Mouse (Mus musculus): Measurements from ENCODE around the gene Oas1f. TPM values are rescaled to one million over a fixed set of nuclear protein-coding genes. Genes with fewer than 3 reads are reported as not detected.
"Not testable (repeated sequence)": the region's sequence is repeated elsewhere in the genome, so short reads cannot be mapped to it uniquely, and the experiment has no call there.

Oas1f gene
- total RNA-seq, 2 experiments from 2014 or later, result not detected

DNA sequence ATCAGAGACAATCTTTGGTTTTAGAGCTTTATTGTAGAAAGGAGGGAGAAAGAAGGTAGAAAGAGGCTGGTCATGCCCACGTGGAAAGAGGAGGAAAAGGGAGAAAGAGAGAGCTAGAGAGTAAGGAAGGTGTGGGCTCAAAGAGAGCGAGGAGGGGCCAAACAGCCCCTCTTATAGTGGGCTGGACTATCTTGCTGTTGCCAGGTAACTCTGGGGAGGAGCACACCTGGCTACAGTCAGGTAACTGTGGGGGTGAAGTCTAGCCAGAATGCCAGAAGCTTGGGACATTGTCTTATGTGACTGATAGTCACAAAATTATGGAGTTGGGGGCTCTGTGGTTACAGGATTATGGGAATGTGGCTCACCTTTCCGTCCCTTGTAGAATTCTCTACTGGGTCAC is 22.9 kb downstream of the Oas1f start:
- intact Hi-C loops (cut with DNase I), result no loop called here
- no peak for DNase-seq

DNA sequence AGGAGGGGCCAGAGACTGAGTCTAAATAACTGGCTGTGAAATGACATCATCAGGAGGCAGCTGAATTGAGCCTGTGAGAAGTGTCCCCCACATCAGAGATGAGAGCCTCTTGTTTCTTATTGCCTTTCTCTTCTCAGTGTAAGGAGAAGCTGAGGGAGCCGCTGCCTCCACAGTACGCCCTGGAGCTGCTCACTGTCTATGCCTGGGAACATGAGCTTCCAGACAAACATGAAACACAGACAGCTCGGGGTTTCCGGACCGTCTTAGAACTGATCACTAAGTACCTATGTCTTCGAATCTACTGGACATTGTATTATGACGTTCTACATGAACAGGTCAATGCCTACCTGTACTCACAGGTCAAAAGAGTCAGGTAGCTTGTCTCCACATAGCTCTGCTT is 23.6 kb downstream of the Oas1f start:
- DNase-seq, result no peak
- intact Hi-C loops (cut with DNase I), result no loop called here

DNA sequence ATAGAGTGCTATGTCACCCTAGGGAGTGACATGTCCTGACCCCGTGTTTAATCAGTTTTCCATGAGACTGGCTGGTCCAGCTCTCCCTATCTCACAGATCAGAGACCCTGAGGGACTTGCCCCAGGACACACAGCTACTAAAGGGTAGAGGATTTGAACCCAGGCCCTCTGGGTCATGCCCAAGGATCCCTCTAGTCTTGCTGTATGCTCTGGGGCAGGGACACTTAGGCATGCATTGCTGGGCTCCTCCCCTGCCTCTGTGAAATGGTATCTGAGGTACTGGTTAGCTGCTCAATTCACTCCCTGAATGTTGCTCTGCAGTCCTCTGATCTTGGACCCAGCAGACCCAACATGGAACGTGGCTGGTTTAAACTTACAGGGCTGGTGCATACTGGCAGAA is 24.3 kb downstream of the Oas1f start:
- no peak for DNase-seq
- intact Hi-C loops (cut with DNase I), result no loop called here

DNA sequence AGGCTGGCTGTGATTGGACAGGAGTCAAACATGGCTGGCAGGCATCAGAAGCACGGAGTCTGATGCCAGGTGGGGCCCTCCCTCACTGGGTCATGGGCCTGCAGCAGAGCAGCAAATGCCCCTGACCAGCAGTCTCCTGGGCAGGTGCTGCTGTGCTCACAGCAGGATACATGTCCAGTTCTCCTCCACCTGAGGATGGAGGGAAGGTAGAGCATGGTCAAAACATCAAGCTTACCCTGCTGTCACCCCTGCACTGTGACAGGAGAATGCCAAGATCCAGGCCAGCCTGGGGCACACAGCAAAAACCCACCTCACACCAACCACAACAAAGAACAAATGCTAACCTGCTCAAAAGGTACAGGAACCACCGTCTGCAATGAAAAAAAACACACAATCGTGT is 29.7 kb downstream of the Oas1f start:
- intact Hi-C loops (cut with DNase I); DNase-seq: not testable (repeated sequence)

DNA sequence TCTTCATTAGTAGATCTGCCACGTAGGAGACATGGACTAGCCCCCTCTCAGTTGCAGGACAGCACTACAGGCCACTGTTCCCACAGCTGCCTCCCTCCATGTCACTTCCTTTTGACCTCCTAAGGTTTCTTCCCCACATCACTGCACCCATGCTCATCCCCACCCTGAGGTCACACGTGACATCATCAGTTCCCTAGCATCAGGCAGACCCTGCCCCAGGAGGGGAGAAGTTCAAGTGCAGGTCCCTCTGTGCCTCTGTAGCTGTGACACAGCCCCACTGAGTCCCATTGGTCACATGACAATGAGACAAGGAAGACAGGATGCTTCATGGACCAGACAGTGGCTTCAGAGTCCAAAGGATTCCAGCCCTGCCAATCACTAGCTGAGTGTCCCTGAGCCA is 30.2 kb downstream of the Oas1f start:
- not testable (repeated sequence) for DNase-seq

DNA sequence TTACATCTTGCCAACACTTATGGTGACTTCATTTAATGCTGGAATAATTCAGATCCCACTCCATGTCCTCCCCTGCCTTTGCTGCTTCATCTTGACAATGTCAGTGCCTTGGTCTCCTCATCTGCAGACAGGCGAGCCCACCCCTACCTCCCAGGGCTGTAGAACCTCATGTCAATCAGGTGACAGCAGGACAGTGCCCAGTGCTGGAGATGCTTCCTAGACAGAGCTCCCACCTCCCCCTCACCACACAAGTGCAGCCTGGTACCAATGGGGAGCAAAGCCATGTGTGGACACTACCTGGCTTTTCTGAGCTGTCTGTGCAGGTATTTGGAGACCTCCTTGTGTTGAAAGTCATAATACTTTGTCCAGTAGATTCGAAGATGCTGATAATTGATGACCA is 31.6 kb downstream of the Oas1f start:
- not testable (repeated sequence) for DNase-seq
- intact Hi-C loops (cut with DNase I), result loop anchor here (1.0 kb wide), 1 partner anchor 19 kb away; no protein-coding TSS in a partner anchor

More for the DNA sequence above, 30.2 kb downstream of the Oas1f start:
- intact Hi-C loops (cut with DNase I), result not testable (repeated sequence)

DNA sequence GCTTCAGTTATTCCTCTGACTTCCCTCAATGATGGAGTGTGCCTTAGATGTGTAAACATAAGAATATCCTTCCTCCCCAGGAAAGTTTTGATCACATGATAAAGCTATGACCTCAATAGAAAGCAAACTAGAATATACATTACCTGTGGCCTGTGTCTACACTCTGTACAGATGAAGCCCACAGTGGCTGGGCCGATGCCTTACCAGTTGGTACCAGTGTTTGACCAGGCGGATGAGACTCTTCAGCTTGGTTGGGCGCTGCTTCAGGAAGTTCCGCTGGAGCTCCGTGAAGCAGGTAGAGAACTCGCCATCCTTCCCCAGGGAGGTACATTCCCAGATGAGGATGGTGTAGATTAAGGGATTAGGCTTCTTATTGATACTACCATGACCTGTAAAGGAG is 34.5 kb downstream of the Oas1f start:
- intact Hi-C loops (cut with DNase I); DNase-seq: not testable (repeated sequence)

DNA sequence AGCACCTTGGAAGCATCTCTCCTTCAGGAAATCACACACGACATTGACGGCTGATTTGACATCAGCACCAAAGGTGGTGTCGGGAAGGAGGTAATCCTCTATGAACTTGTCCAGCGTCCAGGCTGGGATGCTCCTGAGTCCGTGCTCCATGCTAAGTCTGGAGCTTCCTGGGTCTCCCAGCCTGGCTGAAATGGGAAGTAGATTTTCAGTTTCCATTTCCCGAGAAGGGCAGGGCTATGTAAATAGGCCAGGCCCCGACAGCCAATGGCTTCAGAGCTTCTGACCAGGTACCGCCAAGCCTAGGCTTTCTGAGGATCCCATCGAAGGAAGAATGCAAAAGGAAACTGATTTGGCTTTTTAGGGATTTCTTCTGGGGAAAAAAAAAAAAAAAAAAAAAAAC is 40.2 kb downstream of the Oas1f start, which contains the start of gene Oas1g:
Oas1g (minus strand) TSS at position 201 of the 400 bp plus-strand sequence.
- intact Hi-C loops (cut with DNase I), result loop anchor here (2.0 kb wide), 1 partner anchor 13 kb away; no protein-coding TSS in a partner anchor
- DNase-seq, result not testable (repeated sequence)

DNA sequence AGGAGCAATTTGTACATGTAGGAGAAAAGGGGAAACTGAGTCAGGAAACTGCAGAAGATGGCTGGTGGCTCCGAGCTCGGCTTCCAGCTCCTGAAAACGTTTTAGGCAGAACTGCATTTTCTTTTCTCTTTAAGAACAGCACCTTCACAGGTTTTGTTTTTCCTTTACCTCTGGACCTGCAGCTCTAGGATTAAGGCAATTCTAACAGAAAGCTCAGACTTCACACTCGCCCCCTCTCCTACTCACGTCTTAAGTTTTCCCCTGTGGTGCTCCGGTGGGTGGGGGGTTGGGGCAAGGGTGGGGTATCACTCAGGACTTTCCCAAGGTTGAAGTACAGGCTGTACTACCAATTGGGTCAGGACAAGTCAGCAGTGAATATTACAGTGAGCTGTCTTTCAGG is 40.7 kb downstream of the Oas1f start:
- intact Hi-C loops (cut with DNase I), result loop anchor here (2.0 kb wide), 2 partner anchors 13 to 25 kb away; no protein-coding TSS in a partner anchor

DNA sequence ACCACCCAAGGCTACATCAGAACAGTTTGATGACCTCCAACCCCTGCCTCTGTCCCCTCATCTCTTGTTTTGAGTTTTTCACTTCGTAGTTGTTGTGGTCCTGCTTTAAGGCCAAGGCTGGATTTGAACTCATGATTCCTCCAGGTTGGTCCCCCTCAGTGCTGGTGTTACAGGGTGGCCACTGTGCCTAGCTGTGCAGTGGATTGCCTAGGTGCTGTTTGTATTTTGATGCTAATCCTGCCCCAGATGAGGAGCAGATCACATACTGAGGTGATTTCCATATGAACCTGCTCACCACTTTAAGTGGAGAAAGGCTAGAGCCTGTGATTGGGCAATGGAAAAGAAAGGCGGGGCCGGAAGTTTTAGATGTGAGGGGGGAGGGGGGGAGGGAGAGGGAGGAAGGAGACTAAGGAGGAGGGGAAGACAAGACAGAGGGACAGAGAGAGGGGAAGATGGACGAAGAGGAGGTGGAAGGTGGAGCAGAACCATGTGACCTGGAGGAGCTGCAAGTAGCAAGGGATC is 41.2 kb downstream of the Oas1f start:
- not testable (repeated sequence) for DNase-seq
- intact Hi-C loops (cut with DNase I), result loop anchor here (2.0 kb wide), 1 partner anchor 24 kb away; no protein-coding TSS in a partner anchor

More for the DNA sequence above, 40.7 kb downstream of the Oas1f start:
- DNase-seq, result no peak

DNA sequence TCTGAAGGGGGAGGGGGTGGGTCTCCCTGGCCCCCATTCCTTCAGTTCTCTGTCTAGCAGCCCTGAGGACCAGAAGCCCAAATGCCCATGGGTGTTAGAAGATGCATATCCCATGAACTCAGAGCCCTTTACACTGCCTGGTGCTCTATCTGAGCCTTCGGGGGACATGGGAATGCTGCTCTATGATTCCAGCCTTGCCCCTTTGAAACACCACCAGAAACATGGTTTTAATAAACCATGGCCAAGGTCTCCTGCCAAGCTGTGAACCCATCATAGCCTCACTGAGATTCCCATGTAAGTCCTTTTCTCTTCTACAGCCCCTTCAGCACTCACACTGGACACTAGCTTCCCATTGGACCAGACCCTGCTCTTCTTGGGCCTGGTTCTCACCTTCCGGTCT is 42.9 kb downstream of the Oas1f start:
- DNase-seq, result no peak
- intact Hi-C loops (cut with DNase I), result no loop called here

DNA sequence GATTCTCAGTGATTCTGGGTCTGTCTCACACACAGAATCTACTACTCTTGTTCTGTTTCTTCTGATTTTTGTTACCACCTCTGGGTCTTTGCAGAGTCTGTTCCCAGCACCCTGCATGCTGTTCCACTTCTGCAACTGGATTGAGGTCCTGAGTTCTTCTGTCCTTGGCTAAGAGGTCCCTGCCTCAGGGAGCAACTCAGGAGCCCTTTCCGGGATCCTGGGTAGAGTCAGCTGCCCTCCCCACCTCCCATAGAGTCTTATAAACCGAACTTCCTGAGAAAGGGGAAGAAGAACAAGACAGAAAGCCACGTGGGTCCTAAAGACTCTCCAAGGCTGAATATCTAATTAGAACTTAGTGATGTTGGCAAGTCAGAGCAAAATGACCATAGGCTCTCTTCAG is 43.8 kb downstream of the Oas1f start:
- intact Hi-C loops (cut with DNase I), result no loop called here
- DNase-seq, result no peak

DNA sequence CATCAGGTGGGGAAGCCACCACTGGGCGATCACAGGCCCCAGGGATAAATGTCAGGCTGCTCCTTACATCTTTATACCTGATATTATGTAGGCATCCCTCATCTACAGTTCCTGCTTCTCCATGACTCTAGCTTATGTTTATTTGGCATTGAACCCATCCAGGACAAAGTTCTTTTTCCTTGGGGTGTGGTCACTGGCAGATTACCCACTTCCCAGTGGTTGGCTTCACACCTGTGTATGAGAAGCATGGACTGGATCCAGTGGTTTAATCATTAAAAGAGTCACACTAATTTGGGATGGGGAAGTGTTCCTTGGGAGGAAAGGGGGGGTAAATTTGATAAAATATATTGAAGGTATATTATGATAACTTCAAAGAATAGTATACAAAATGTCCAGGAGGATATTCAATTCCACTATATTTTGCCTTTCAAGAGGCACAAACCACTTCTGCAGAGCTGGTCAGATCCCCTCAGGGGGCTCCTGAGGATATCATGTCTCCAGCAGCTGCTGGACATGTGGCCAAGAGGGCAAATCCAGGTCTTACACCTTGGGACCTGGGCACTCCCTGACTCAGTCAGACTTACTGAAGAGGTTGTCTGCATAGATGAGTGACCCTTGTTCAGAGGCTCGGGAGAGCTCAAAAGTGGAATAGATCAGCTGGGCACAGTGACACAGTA is 44.5 kb downstream of the Oas1f start:
- DNase-seq; intact Hi-C loops (cut with DNase I): not testable (repeated sequence)

DNA sequence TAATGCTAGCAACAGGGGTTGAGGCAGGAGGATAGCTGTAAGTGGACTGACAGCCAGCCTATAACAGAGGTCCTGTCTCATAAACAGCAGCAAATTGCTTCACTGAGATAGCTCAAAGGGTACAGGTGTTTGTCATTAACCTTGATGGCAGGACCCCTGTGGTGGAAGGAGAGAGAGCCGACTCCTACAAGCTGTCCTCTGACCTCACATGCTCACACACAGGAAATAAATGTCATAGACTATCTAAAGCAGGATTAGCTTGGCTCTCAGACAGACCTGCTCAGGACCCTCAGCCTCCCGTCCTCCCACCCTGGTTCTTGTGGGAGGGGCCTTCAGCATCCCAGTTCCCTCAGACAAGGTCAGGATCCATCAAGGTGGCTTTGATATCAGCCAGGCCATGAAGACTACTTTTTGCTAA is 45.1 kb downstream of the Oas1f start:
- no peak for DNase-seq
- intact Hi-C loops (cut with DNase I), result no loop called here

DNA sequence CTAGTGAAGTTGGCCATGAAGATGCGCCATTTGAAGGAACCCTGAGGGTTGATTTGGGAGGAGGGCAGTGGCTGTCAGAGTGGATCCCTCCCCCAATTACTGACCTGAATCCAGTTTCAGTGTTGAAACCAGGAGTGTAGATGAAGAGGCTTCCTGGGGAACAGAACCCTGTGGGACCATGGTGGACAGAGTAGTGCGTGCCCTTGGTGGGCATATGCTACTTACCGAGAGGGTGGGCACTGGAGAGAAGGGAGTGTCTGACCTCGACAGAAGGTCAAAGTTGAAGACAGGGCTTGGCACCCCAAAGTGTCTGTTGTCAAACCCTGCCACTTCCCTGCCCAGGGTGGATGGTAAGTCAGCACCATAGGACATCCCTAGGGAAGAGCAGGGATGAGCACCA is 46.7 kb downstream of the Oas1f start:
- intact Hi-C loops (cut with DNase I); DNase-seq: not testable (repeated sequence)

DNA sequence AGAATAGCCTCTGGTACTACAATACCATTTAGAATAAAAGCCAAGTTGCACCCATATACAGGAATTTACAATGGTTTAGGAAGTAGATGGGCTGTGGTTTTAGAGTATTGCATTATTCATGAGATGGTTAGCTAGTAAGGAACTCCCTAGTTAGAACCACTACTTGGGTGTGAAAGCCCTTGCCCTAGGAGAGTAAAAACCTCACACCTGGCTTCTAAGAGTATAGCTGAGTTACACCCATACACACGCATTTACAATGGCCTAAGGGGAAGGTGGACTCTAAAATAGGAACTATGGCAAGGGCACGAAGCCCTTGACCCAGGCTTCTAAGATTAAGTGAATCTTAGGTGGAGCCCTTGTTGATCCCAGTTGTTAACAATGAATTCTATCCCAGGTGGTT is 47.5 kb downstream of the Oas1f start:
- DNase-seq; intact Hi-C loops (cut with DNase I): not testable (repeated sequence)

DNA sequence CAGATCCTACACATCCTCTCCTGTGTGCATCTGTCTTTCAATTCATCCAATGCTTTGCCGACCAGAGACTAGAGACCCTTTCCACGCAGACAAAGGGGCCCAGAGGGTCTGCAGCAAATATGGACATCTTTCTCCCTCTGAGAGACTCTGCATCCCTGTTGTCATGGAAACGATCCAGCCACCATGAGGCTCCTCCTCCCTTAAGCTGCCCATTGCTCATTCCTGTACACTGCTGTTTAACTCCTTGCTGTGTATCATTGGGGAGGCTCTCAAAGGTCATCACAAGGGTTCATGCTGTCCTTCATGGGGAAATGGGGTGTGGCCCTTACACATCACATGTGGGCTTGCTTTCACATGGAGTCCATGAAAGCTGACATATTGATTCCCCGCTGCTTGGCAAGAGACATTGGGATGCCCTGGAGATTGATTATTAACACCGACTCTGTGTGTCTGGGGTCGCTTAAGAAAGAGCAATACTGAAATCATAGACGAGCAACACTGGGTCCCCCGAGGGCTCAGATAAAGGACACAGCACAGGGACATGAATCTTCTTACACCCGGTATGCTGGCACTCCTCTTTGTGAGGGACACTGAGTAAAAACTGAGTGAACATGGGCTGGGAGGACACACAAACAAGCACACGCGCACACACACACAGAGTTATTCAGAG is 48.2 kb downstream of the Oas1f start:
- intact Hi-C loops (cut with DNase I), result no loop called here
- no peak for DNase-seq

DNA sequence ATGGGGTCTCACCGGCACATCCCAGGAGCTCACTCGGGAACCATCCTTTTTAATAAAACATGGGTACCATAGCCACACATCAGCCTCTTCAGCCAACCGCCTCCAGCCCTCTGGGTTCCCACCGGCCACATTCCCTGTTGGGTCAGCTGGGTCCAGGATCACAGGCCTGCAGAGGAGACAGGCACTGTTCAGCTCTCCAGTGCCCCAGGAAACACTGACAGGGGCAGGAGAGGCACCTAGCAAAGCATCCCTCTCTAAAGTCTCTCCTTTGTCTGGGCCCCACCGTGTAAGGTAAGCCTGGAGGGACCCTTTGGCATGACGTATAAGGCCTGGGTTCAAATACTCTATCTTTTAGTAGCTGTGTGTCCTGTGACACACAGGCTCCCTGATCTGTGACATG is 51.1 kb downstream of the Oas1f start:
- DNase-seq, result no peak
- intact Hi-C loops (cut with DNase I), result loop anchor here (1.0 kb wide), 1 partner anchor 19 kb away; no protein-coding TSS in a partner anchor

DNA sequence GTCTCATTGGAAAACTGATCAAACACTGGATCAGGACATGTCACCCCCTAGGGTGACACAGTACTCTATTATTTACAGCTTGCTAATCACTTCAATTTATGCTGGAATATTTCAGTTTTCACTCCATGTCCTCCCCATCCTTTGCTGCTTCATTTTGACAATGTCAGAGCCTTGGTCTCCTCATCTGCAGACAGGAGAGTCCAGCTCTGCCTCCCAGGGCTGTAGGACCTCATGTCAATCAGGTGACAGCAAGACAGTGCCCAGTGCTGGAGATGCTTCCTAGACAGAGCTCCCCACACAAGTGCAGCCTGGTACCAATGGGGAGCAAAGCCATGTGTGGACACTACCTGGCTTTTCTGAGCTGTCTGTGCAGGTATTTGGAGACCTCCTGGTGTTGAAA is 51.6 kb downstream of the Oas1f start:
- no peak for DNase-seq
- intact Hi-C loops (cut with DNase I), result loop anchor here (1.0 kb wide), 1 partner anchor 19 kb away; no protein-coding TSS in a partner anchor

DNA sequence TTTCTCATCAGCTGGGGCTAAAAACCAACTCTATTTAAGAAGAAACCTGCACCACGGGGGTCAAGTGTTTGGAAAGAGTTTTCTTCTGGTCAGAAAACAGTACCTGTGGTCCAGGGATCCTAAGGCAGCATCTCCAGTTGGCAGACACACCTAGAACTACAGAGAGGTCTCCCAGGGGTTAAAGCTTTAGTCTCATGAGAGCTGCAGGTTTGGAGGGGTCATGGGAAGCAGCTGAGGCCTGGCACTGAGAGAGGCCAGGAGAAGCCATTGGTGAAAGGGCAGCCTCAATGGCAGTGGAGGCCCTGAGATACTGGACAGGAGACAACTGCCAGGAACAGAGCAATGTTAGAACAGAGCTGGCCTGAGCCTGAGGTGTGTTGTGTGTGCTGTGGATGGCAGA is 53.5 kb downstream of the Oas1f start:
- intact Hi-C loops (cut with DNase I), result loop anchor here (2.0 kb wide), 1 partner anchor 14 kb away; the partner anchor contains the start of gene Oas1g
- no peak for DNase-seq

DNA sequence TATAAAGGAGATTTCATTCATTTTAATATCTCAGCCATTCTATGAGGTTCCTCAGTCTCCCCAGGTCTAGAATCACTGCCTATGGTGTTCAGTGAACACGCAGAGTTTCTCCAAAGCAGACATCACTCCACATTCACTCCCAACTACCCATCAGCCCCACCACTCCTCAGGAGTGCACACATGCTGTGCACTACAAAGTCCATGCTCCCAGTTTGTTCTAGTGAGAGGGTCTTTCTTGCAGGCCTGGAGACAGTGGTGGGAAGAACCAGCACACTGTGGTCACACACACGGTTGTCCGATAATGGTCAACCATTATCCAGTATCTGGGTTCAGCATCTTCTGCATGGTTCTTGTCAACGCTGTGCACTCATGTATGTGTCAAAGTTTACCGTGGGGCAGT is 54.9 kb downstream of the Oas1f start:
- intact Hi-C loops (cut with DNase I), result no loop called here
- no peak for DNase-seq

Measured in heart, postnatal 36 days (tissue).